Mouse (Mus musculus): Measurements from ENCODE around the gene Zfp830. TPM values are rescaled to one million over a fixed set of nuclear protein-coding genes. Genes with fewer than 3 reads are reported as not detected.

Zfp830 gene
- 37.4 and 39.2 TPM in 2 replicates for total RNA-seq (2023)

DNA sequence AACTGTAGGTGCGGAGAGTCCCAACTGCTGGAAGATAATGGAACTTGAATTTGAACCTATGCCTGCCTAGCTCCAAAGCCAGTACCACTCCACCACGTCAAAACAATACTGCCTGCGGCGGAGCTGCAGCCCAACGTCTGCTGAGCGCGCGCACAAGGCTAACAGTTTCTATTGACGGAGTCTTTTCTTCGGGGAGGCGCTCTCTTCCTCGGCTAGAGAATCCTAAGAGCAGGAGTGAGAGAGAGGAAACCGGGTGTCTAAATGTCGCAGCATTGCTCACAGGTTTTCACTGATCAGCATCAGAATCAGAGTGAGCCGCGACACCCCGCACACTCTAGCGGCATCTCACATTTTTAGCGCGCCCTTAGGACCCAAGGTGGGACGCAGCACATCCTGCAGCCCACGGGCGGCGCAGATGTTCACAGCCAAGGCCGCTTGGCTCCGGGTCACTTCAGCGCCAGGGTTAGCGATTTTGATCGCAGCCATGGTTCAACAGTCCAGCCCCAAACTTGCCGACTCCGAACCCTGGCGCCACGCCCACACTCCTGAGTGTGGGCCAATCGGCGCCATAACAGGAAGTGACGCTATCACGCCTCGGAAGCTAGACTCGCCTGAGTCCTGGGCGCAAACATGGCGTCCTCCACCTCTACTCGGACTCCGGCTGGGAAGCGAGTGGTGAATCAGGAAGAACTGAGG, at the start of gene Zfp830, which contains the start of gene Cct6b:
TSS of gene Zfp830 (plus strand) at position 604 of the 696 bp plus-strand sequence.
TSS of gene Cct6b (minus strand) at position 580 of the 696 bp plus-strand sequence.

DNA sequence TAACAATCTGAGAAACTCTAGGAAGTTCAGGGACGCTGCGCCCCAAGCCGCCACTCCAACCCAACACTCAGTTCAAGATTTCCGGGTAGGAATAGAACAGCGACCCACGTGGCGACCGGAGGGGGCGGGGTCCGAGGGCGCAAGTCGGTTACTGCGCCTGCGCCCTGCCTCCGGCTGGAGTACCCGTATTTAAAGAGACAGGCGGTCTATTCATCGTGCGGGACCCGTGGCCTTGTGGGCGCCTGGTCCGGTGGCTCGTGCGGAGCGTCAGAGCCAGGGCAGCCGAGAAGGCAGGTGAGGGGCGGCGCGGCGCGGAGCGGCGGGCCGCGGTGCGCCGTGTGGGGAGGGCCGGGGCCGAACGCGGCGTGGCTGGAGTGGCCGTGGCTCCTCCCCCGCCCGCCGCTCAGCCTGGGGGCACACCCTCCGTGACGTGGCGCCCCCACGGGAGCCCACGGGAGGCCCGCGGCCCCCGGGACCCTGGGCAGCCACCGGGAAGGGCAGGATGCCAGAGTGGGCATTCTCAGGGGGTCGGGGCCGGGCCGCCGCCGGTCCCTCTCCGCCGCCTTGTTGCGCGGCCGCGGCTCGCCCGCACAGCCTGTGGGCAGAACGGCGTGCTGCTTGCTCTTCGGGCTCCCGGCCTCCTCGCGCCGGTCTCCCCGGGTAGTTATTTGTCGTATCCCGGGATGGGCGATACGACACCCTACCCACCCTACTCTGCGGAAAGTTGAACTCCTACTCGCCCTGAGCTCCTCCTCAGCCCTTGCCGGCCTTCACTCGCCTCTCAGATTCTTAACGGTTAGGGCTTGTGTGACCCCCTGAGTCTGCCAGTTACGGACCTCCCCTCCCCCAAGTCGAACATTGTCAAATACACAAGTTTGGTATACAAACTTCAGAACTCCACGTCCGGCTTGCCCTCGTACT, 17.1 kb downstream of the Zfp830 start, which contains the start of gene Lig3:
TSS of gene Lig3 (plus strand) at position 126 of the 921 bp plus-strand sequence.

Other genes starting within 250 kb of the Zfp830 start
- 0.20 and 0.25 TPM in 2 replicates for gene Cct6b, start within 50 bp of the Zfp830 start, total RNA-seq (2023)
- 20.6 and 21.1 TPM in 2 replicates for gene Lig3, start 16.8 kb downstream of the Zfp830 start, total RNA-seq (2023)
- 56.1 and 67.4 TPM in 2 replicates for gene Rffl, start 106.9 kb downstream of the Zfp830 start, total RNA-seq (2023)
- 10.6 and 16.1 TPM in 2 replicates for gene Rad51d, start 126.3 kb downstream of the Zfp830 start, total RNA-seq (2023)
- not detected in 2 replicates for gene Fndc8, start 127.8 kb downstream of the Zfp830 start, total RNA-seq (2023)
- 3.5 and 9.2 TPM in 2 replicates for gene Nle1, start 144.1 kb downstream of the Zfp830 start, total RNA-seq (2023)
- gene Unc45b, start 146.2 kb downstream of the Zfp830 start, total RNA-seq (2023): not detected in 2 replicates
- gene Slfn5, start 187.0 kb downstream of the Zfp830 start, total RNA-seq (2023): 14.6 and 25.0 TPM in 2 replicates
- gene Slfn9, start 227.5 kb downstream of the Zfp830 start, total RNA-seq (2023): 7.4 and 7.8 TPM in 2 replicates